Mouse (Mus musculus) frontal cortex, postnatal 25 days (tissue): ENCODE measurements around the gene Aagab.

Experiments
- DNase-seq, 2 experiments: peaks; one replicate each; pipeline ENCODE4 v3.0.0; 2022; ENCODE audit warnings: low spot score in 2 of 2

Aagab gene

DNA sequence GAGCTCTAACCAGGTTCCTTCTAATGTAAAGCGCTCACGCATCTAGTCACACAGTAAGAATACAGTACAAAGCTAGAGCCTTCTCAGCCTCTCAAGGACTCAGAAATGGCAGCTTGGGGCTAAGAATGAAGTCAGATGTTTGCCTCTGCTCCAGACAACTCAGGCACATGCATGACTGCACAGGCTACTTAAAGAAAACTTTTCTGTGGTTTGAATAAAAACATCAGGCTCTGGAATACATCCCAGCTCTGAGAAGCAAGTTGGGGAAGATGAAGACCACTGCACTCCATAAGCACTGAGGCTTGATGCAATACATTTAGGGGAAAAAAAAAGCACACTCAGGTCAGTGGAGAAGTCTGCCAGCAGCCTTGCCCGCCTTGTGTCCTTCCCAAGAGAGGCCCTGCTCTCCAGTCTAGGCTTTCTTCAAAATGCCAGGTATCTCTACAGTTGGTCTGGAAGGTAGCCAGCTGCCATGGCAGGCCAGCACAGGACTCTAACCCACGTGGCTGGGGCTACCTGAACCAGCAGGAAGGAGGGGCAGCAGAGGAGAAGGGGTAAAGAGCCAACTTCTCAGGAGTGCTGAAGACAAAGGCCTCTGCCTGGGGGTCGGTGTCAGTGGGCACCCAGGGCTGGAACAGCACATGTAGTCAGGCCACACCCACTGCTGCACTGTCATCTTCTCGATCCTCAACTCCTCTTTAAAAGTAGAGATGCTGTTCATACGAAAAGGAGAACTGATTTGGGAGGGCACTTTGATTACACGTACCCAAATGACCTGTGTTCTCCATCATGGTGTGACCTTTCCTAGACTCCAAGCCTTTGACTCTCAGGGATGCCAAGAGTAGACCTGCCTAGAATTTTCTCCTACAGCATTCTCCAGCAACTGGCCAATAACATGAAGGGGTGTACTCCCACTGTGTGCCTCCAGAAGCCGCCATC is 45.4 kb downstream of the Aagab start:
- no peak for DNase-seq

DNA sequence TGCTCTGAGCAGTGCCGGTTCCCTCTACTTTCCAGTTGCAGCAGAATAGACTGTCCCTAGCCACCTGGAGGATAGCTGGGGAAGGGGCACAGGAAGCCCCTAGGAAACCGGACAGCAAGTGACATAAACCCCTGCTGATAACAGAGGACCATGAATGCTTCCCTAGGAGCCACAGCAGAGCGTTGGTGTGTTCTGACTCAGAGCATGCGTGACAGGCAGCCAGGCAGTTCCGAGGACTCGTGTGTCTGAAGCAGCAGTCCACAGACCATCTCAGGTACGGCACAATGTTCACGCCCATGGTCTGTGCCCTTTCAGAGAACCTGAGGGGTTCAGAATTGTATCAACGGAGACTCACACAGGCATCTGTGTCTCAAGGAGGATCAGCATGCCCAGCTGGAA is 46.1 kb downstream of the Aagab start:
- DNase-seq, result no peak

DNA sequence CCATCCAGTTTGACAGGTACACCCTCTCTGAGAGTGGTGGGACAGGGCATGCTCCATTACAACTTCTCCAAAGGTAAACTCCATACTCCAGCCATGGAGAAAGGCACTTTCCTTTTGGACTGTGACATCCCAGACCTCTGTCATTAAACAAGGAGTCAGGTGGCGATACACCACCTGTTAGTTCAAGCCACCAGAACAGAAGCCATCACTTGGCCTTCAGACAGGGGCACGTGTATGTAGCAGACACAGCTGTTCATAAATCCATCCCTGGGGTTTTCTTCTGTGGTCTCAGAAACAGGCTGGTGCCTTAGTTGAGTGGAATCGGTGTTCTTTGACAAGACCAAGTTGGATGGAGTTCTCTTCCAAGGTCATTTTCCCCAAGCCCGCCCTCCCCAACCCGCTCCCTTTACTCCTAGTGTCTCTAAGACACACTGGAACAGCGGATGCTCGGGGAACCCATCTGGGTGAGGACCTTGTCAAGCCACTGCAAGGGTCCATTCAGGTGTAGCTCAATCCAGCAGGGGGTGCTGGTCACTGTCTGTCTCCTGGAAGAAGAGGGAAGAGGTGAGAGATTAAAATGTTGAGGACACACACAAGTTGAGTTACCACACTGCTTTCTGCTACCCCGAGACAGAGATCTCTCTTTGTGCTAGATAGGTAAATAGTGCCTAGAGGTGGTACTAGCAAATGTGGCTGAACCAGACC is 47.5 kb downstream of the Aagab start:
- DNase-seq, result no peak

DNA sequence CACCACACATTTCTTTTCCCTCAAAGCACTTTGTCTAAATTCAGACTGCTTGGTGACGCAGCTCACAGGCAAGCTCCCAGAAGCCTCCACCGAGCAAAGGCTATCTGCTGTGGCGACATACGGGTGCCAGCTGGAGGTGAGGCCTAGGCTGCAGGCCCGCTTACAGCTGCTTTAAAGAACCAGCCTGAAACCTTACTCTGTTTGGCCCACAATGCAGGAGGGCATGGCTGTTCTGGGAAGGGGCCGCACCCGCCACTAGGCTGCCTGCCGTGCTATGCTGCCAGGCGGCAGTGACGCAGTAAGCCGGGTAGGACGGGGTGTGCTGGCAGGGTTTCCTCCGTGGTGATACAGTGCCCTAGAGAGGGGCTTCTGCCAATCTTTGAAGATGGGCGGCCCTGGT is 48.4 kb downstream of the Aagab start:
- no peak for DNase-seq

DNA sequence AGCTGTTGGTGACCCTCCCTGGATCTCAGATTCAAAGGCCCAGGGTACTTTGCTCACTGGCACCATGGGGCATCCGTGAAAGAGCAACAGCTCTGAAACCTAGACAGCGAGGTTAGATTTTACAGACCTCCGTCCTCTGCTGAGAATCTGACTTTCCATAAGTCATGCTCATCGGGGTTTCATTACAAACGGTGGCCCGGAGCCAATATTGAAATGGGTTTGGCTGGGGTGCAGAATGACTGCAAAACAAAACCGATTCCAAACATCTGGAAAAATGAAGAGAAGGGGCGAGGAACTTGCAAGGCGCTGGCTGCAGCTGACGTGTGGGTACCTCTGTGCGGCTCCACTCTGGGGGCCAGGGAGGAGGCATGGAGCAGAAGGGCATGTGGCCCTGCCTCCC is 49.1 kb downstream of the Aagab start:
- no peak for DNase-seq

DNA sequence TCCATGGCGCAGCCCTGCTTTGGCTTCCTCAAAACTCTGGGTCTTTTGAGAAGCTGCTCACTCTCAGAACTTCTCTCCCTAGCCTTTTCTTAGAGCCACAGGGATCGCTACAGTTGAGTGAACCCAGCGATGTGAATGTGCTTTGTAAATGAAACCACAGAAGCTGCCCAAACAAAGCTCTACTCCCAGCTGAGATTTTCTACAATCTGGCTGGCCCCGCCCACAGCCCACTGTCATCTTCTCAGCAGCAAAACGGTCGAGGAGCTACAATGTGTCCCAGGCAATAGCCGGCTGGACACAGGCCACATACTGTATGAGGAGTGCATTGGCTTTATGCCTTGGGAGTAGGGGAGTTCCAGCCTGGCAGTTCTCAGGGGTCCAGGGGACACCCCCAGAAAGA is 51.2 kb downstream of the Aagab start:
- no peak for DNase-seq

DNA sequence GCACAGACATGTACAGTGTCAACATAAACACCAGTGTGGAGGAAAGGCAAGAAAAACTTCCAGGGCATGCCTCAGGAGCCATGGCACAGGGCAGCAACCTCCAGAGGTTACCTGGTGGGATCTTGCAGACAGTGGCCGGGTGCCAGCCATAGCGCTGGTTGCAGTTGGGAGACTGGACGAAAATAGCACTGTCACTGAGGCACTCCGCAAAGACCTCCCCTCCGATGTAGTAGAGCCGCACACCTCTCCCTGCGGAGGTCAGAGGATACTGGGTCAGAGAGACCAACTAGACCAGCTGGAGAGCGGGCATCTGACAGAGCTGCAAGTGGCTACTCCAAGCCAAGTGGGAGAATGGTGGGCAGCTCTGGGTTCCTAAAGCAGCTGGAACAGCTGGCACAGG is 52.1 kb downstream of the Aagab start:
- DNase-seq, result no peak

DNA sequence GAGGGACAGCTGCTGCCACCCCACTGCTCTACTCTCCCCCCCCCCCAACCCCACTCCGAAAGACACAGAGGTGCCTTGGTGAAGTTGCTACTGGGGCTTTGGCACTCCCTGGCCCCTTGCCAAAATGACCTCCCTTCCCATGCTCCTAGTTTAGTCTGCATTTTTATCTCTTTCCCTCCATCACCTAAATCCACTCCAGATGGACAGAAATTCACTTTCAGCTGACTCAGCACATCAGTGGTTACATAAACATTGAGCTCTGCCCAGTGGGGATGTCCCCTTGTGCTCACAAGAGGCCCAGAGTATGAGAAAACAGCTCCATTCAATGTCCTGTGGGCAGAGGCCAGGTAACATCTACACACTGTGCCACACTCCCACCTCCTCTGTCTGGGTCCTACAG is 52.6 kb downstream of the Aagab start:
- DNase-seq, result no peak

DNA sequence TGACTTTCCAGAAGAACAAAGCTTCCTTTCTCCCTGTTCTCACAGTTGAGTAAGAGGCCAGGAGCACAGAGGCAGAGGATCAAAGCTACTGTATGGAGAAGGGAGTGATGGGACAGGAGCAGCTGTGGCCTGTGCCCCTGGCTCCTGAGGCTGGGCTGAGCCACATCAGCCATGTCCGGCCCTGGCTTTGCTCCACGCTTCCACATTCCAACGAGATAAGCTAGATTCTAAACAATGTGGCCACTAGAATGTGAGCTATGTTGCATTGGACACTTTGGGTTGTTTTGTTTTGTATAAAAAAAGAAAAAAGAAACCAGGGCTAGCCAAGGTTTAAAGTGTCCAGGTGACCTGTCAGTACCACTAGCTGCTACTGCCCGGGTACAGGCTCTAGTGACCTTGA is 54.7 kb downstream of the Aagab start:
- no peak for DNase-seq

DNA sequence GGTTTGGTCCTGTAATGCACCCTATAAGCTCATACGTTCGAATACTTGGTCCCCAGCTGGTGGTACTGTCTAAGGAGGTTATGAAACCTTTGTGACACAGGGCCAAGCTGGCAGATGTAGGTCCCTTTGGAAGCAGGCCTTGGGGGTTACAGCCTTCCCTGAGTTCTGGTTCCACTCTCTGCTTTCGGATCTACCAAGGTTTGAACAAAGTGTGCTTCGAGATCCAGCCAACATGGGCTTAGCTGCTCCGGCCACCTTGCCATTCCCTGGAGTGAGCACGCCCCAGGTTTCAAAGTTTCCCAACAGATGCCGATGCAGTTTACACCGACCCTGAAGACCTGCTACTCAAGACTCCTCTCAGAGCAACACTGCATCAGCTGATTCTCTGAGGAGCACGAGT is 56.0 kb downstream of the Aagab start:
- no peak for DNase-seq

DNA sequence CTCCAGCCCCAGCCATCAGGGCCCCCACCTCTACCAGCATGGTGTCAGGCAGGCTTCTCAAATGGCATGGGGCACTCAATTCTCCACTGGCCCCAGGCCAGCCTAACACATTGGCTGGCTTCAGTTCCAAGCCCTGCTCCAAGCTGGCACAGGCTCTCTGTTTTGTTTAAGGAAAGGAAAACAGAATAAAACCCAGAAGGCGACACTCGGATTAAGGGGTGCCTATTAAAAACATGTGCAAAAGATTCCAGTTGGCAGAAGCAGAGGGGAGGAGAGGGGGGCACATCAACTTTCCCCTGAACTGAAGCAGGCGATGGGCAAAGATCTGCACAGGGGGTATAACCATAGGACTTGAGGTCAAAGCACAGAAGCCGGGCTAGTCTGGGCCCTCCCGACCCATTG is 56.5 kb downstream of the Aagab start:
- no peak for DNase-seq

DNA sequence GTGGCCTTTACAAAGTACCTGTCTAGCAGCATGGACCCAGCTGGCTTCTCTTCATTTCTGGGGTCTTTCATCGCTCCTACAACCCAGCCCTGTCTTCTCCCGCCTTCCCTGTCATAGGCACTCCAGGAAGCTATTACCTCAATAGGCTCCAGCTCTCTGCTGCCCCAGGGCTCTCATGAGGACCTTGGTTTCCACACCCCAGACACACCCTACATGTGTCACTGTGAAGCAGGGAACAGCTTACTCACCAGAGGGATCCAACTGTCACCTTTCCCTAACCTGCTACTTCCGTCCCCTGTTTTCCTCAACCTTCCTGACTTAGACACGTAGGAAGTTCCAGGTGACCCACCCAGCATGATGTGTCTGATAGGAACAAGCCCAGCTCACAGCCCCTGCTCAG is 57.6 kb downstream of the Aagab start:
- DNase-seq, result no peak

DNA sequence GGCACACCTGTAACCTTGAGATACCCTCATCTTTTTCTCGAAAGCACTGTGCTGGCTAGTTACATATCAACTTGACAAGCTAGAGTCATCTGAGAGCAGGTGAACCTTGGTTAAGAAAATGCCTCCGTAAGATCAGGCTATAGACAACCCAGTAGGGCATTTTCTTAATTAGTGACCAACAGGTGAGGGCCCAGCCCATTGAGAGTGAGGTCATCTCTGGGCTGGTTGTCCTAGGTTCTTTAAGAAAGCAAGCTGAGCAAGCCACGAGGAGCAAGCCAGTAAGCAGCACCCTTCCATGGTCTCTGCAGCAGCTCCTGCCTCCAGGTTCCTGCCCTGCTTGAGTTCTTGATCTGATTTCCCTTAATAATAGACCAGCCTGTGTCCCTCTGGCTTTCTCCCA is 58.2 kb downstream of the Aagab start:
- DNase-seq, result no peak

DNA sequence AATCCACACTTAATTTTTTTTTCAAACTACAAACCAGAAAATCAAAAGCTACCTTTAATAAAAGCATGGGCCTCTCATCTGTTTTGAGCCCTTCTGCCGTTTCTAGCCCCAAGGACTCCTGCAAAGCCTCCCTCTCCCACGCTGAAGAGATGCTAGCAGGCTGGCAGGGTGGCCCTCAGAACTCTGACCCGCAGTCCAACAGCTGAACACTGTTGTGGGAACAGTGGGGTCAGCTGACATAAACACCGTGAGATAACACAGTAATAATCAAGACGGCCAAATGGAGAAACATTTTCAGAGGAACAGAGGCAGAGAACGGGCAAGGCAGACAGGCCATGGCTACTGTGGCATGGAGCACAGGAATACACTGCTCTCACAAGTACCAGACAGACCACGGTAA is 60.3 kb downstream of the Aagab start:
- DNase-seq, result no peak

DNA sequence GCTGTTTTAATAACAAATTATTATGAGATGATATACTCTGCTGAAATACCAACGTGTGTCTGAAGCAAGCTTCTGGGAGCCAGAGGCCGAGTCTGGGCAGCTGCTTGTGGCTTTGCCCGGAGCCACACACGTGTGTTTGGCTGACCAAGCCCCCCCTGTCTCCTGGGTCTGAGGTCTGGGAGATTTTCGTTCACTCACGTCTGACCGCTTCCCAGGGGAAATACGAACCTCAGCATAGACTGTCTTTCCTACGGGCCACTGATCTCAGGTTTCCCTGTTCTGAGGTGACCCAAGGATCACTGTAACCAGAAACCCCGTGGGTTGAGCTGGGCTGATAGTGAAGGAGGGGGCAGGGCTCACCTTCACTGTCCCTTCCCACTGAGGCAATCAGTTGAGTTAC is 60.8 kb downstream of the Aagab start:
- no peak for DNase-seq

DNA sequence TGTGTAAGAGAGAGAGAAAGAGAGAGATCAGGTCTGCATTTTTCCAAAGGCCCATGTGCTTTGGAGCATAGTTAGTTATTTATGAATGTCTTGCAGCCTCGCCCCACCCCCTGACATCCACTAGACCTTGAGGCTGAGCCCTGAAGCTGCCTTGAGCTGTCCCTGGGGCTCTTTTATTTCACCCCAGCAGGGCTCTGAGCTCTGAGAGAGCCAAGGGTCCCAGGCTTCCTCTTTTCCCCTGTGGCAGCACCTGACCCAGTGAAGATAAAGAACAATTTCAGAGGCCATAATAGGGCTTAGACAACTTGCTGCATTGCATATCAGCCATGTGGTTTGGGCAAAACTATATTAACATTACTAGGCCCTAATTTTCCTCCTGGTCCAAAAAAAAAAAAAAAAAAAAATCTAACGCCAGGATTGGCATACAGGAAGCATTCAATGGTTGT is 61.9 kb downstream of the Aagab start:
- no peak for DNase-seq

DNA sequence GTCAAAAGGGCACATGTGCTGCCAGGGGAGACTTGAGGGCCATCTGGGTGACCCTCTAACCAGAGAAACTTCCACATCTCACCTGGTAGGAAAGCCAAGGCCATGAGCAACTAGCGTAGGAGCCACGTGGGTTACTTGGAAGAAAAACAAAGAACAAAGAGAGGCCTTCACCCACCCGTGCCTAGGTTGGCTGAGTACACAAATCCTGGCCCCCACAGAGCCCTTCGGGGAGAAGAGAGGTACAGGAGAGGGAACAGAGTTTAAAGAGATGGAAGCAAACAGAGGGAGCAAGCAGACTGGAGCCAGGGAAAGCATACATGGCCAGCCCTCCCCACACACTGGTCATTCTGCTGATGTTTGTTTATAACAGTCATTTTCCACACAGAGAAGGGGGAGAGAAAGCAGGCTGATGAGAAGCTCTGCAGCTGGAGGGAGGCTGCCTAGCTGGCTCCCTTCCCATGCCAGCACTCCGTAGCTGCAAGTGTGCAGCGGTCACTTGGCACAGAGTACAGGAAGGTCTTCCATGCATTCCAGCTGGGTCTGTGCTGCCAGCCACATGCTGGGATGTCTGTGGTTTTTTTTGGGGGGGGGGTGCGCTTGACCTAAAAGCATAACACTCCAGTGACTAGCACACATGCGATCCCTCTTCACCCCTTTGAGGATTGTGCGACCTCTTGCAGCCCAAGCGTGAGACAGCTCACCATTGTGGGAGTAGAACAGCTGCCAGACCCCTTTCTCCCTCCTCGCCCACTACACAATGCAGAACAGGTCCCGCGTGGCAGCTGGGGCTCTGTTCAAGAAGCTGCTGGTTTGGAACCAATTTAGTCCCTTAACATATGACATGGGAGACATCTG is 62.6 kb downstream of the Aagab start:
- no peak for DNase-seq

DNA sequence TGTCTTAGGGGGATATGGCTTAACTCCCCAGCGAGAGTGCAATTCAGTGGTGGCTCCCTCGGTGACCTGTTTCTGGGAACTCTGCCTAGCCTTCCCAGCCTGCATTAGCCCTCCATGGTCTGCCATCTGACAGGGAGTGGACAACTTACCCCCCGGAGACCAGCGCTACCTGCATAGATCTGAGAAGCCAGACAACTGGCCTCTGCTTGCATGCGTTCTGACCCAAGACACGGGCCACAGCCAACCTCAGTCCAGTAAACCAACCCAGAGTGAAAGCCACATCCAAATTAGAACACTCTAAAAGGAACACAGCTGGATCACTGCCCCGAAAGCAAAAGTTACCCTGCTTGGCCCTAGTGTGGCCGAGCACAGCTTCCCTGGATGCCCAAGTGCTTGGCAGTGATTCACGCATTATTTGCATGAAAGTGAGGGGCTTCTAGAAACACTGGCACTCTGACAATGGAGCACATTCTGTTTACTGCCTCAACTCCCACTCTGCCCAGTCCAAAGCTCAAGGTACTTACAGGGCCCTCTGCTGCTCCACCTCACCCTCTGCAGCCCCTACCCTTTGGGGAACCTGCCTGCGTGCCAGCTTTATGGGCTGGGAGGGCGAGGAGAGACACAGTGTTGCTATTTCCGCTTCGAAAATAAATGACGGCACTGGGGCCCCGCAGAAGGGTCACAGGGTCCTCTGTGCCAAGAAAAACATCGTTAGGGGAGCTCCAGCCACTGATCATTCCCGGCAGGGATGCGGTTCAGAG is 64.3 kb downstream of the Aagab start:
- no peak for DNase-seq

DNA sequence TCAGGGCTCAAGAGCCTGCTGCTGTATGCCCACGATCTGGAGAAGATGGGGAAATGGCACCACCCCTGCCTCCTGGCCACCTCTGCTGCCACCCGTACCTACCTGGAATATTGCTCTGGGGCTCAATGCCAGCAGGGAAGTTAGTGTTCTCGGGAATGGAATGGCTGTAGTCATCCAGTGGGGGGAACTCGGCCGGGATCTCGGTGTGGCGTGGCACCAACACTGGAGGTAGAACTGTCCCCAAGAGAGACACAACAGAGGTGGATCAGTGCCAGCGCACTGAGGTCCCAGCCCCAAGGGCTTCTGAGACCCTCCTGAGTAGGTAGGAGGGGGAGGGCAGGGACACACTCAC is 64.9 kb downstream of the Aagab start:
- no peak for DNase-seq

DNA sequence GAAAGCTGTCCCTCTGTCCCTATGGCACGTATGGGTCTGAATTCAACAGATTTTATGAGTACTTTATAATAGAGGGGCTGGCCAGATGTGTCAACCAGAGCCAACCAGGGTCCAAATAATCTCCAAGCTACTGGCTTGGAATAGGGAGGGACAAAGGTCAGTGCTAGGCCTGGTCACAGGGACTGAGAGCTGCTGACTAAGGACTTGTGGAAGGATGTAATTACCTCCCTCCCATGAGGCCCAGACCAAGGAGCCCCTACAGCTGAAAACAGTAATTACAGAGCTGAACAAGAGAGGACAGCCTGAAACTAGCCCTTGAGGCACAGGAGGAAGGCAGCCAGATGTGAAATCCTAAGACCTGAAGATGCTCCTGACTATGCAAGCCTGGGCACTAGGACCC is 66.2 kb downstream of the Aagab start:
- DNase-seq, result no peak

DNA sequence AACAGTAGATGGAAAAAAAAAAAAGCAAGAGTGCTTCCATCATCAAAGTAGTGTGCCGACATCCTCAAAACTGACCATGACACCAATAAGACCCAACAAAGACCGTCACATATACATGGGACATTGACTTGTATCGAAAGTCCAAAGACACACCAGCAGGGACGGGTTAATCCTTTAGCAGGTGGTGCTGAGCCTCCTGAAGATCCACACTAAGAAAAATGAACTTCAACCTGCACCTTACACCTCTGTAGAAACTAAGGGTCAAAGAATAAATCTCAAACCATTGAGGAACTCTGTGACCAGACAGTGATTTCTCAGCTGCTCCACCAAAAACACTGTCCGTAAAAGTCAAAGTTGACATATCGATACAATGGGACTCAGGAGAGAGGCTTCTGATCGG is 67.4 kb downstream of the Aagab start:
- DNase-seq, result no peak
